Mouse (Mus musculus) liver, embryonic 14.5 days (tissue): ENCODE measurements around the gene Gata2. TPM values are rescaled to one million over a fixed set of nuclear protein-coding genes. Genes with fewer than 3 reads are reported as not detected.

Experiments
- ATAC-seq: fragments of 200-750 bp; cut with Nextera tagmentation; 2 replicates; pipeline ENCODE4 v1.8.0; 2017; ENCODE audit warnings: moderate number of reproducible peaks, mild to moderate bottlenecking, moderate library complexity; ENCODE audit not compliant: insufficient read depth
- DNase-seq, 3 experiments: peaks; one replicate each; pipeline ENCODE4 v3.0.0-alpha.2; 2012 to 2013; ENCODE audit warnings: low read depth in 3 of 3, low spot score in 3 of 3
- H3K27ac ChIP-seq: fragments of 300-500 bp; sonication (generic); 2 replicates; pipeline ENCODE4 v1.5.1; 2014; ENCODE audit warnings: moderate library complexity, mild to moderate bottlenecking, control low read depth, inconsistent platforms
- H3K27me3 ChIP-seq: fragments of 300-500 bp; sonication (generic); 2 replicates; pipeline ENCODE4 v1.6.1; 2014; ENCODE audit warnings: mild to moderate bottlenecking, low read length, moderate library complexity; ENCODE audit not compliant: control insufficient read depth, insufficient read depth
- H3K36me3 ChIP-seq: fragments of 300-500 bp; sonication (generic); replicated peaks from 2 replicates; pipeline ENCODE4 v1.6.1; 2014; ENCODE audit warnings: low read depth; ENCODE audit not compliant: control insufficient read depth, insufficient read depth
- H3K4me1 ChIP-seq, 2 experiments: fragments of 200-500 bp in 1 of 2; fragments of 300-500 bp in 1 of 2; sonication (generic) in 1 of 2; replicated peaks; 2 replicates each; pipeline ENCODE4 v1.6.1; 2012 to 2014; ENCODE audit warnings: antibody characterized with exemption in 1 of 2, inconsistent platforms in 1 of 2, low read length in 1 of 2; ENCODE audit not compliant: control insufficient read depth in 2 of 2, insufficient read depth in 2 of 2
- H3K4me2 ChIP-seq: fragments of 300-500 bp; sonication (generic); 2 replicates; pipeline ENCODE4 v1.6.1; 2014; ENCODE audit warnings: low read depth, mild to moderate bottlenecking, control low read depth, moderate library complexity
- H3K4me3 ChIP-seq, 2 experiments: fragments of 200-500 bp in 1 of 2; fragments of 300-500 bp in 1 of 2; sonication (generic) in 1 of 2; 2 replicates each; pipeline ENCODE4 v1.5.1; 2012 to 2014; ENCODE audit warnings: low read depth in 2 of 2, low read length in 2 of 2, mild to moderate bottlenecking in 2 of 2, control low read depth in 1 of 2, inconsistent platforms in 1 of 2, moderate library complexity in 1 of 2; ENCODE audit not compliant: insufficient read depth in 1 of 2
- H3K9ac ChIP-seq: fragments of 300-500 bp; sonication (generic); replicated peaks from 2 replicates; pipeline ENCODE4 v1.6.1; 2014; ENCODE audit warnings: mild to moderate bottlenecking, control low read depth, moderate library complexity
- H3K9me3 ChIP-seq: fragments of 300-500 bp; sonication (generic); 2 replicates; pipeline ENCODE4 v1.6.1; 2016; ENCODE audit warnings: low read length, mixed read lengths; ENCODE audit not compliant: control insufficient read depth
- CTCF ChIP-seq: IDR thresholded peaks from 2 replicates; pipeline ENCODE4 v1.5.1; 2016; ENCODE audit warnings: antibody characterized with exemption, low read depth, control low read depth
- EP300 ChIP-seq: IDR thresholded peaks from 2 replicates; pipeline ENCODE4 v1.6.1; 2016; ENCODE audit warnings: antibody characterized with exemption, low read depth
- WGBS: fragments of 180-500 bp; shearing (Covaris S2); extraction: QIAGEN DNeasy Blood & Tissue Kit; methylation state at CpG from one replicate; pipeline ENCODE4 v1.1.7; 2014; ENCODE audit not compliant: insufficient replicate concordance; 5-methylcytosine and 5-hydroxymethylcytosine counted together
- polyA plus RNA-seq, 2 experiments: library from polyadenylated mRNA; depleted of rRNA in 1 of 2; stranded (reverse) in 1 of 2; unstranded in 1 of 2; fragments of >200 nt; fragmentation: Nextera tagmentation in 1 of 2; extraction: Ambion mirVana in 1 of 2; gene quantifications; 2 replicates each; pipeline versions ENCODE4 v1.2.1 to v1.2.3; 2012 to 2014

Gene Gata2
- polyA plus RNA-seq (2012; rRNA removed) (2.4 and 2.8 TPM in 2 replicates), polyA plus RNA-seq (2014; fragmentation: Nextera tagmentation; extraction: Ambion mirVana) (3.1 and 3.9 TPM in 2 replicates)

GRCm38 (mm10) chr6:88193433-88194052 is at the start of gene Gata2:
Gene Gata2 (plus strand): TSS chr6:88193891.
- Histone ChIP-seq H3K4me3 (peak within 1 kb of the TSS; percentile 4 to 28), H3K4me1 (peaks cover 2 to 7% of the 10 kb centered on the region in 2 experiments; a peak in 3 of 4 replicates), H3K27ac (no peak within 1 kb of the TSS), H3K9me3 (no peaks in the 10 kb centered on the region), H3K9ac (no peak within 1 kb of the TSS), H3K4me2 (peak within 1 kb of the TSS; percentile 50), H3K27me3 (peaks cover 94% of the 10 kb centered on the region), H3K36me3 (no peaks in the 10 kb centered on the region)
- no peak for DNase-seq
- no peak for ATAC-seq
- TF ChIP-seq EP300 = no peak
- TF ChIP-seq CTCF = no peak
- WGBS = 3% methylated on average over 55 of the region's 57 CpGs

- DNase-seq (no peak), ATAC-seq (no peak)
- TF ChIP-seq EP300 (no peak), CTCF (no peak)
- WGBS = 47% methylated on average over 4 of the region's 4 CpGs
- Histone ChIP-seq H3K9me3 (no peaks in the 10 kb centered on the region), H3K4me2 (no peak overlapping the region), H3K9ac (no peak overlapping the region), H3K27ac (no peak overlapping the region), H3K27me3 (no peaks in the 10 kb centered on the region), H3K4me1 (no peaks in the 10 kb centered on the region), H3K36me3 (no peaks in the 10 kb centered on the region), H3K4me3 (no peak overlapping the region)
Observed at GRCm38 (mm10) chr6:88145793-88146192, 47.9 kb upstream of the Gata2 start.

- no peak for DNase-seq
- no peak for ATAC-seq
- Histone ChIP-seq H3K9me3 (no peaks in the 10 kb centered on the region), H3K9ac (no peak overlapping the region), H3K4me2 (no peak overlapping the region), H3K27me3 (no peaks in the 10 kb centered on the region), H3K27ac (no peak overlapping the region), H3K4me1 (no peaks in the 10 kb centered on the region), H3K36me3 (no peaks in the 10 kb centered on the region), H3K4me3 (no peak overlapping the region)
- no peak for TF ChIP-seq EP300
- no peak for TF ChIP-seq CTCF
- WGBS = 64% methylated on average over 8 of the region's 8 CpGs
Observed at GRCm38 (mm10) chr6:88146576-88146975, 47.1 kb upstream of the Gata2 start.

- Histone ChIP-seq H3K36me3 (no peaks in the 10 kb centered on the region), H3K4me2 (no peak overlapping the region), H3K9me3 (no peaks in the 10 kb centered on the region), H3K27ac (no peak overlapping the region), H3K4me1 (no peaks in the 10 kb centered on the region), H3K9ac (no peak overlapping the region), H3K4me3 (no peak overlapping the region), H3K27me3 (no peaks in the 10 kb centered on the region)
- WGBS = 43% methylated on average over 16 of the region's 16 CpGs
- no peak for ATAC-seq
- no peak for DNase-seq
- TF ChIP-seq CTCF (no peak), EP300 (no peak)
Observed at GRCm38 (mm10) chr6:88147411-88148003, 46.2 kb upstream of the Gata2 start.

GRCm38 (mm10) chr6:88151335-88151734 is 42.4 kb upstream of the Gata2 start:
- Histone ChIP-seq H3K36me3 (no peaks in the 10 kb centered on the region), H3K9me3 (no peaks in the 10 kb centered on the region), H3K27ac (no peak overlapping the region), H3K4me1 (peaks cover 6 to 9% of the 10 kb centered on the region in 2 experiments), H3K4me2 (no peak overlapping the region), H3K4me3 (no peak overlapping the region), H3K27me3 (no peaks in the 10 kb centered on the region), H3K9ac (no peak overlapping the region)
- no peak for ATAC-seq
- TF ChIP-seq CTCF (peak; percentile 56), EP300 (no peak)
- no peak for DNase-seq
- 58% methylated on average over 4 of the region's 4 CpGs for WGBS
